Mouse (Mus musculus) megakaryocyte, embryonic 14.5 days (primary cell): ENCODE measurements around the gene Foxp4. TPM values are rescaled to one million over a fixed set of nuclear protein-coding genes. Genes with fewer than 3 reads are reported as not detected.

Experiments used
- H3K27me3 ChIP-seq: replicated peaks from 2 replicates; pipeline ENCODE3; 2012; ENCODE audit warnings: inconsistent platforms
- H3K36me3 ChIP-seq: replicated peaks from 2 replicates; pipeline ENCODE3; 2012; ENCODE audit warnings: low read length, inconsistent platforms, mixed read lengths
- H3K4me1 ChIP-seq: 2 replicates; pipeline ENCODE4 v1.6.1; 2012; ENCODE audit warnings: inconsistent platforms
- H3K4me3 ChIP-seq: replicated peaks from 2 replicates; pipeline ENCODE3; 2012; ENCODE audit warnings: moderate library complexity, mild to moderate bottlenecking, inconsistent platforms
- H3K9me3 ChIP-seq: 2 replicates; pipeline ENCODE4 v1.6.1; 2012; ENCODE audit warnings: inconsistent platforms
- FLI1 ChIP-seq: IDR thresholded peaks from 2 replicates; pipeline ENCODE4 v1.6.1; 2012; ENCODE audit warnings: low read length, inconsistent platforms, mixed read lengths
- GATA1 ChIP-seq: IDR thresholded peaks from 3 replicates; pipeline ENCODE4 v1.6.1; 2012; ENCODE audit warnings: mixed read lengths, low read length, inconsistent platforms, borderline replicate concordance
- polyA plus RNA-seq: library from polyadenylated mRNA; stranded (reverse); fragments of >175 nt; gene quantifications from 2 replicates; pipeline ENCODE4 v1.2.3, GENCODE M21; 2012; ENCODE audit warnings: low replicate concordance; ENCODE audit not compliant: insufficient read depth

Foxp4 gene
- polyA plus RNA-seq, 1 experiment = 47.0 TPM

DNA sequence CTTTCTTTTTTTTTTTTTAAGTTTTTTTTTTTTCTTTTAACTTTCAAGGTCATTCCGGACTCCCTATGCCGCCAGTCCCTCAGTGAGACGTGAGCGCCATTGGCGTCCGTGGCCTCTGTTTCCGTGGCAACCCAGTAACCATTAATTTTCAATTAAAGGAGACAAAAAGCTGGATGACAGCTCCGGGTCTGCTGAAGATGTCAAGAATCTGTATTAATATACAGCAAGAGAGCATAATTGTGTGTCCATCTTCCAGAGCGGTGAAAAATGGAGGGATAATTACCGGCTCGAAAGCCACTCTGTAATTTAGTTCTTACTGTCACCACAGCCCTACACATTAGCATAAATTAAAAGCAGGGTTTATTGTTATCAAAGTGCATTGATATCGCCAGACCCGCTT lies 27.0 kb upstream of the Foxp4 start:
- H3K4me1 ChIP-seq = no peaks in the 10 kb centered on the region
- no peak for TF ChIP-seq FLI1
- TF ChIP-seq GATA1 = no peak
- H3K36me3 ChIP-seq = no peaks in the 10 kb centered on the region
- peaks cover 48% of the 10 kb centered on the region for H3K27me3 ChIP-seq
- H3K9me3 ChIP-seq = no peaks in the 10 kb centered on the region
- no peak overlapping the region for H3K4me3 ChIP-seq

DNA sequence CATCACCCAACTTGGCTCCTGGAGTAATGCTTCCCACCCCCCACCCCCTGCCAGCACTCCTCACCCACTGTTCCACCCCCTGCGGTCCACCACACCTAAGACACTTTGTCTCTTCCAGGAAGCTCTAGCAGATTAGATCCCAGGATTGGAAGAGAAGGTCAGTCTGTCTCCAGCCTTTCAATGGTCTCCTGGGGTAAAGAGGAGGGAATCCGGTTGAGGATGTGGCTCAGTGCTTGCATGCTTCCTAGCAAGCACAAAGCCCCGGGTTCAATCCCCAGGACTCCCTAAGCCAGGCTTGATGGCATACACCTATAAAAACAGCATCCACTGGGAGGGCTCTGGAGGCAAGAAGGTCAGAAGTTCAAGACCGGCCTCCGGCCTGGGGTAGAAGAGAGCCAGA lies 26.4 kb upstream of the Foxp4 start:
- Histone ChIP-seq H3K27me3 (peaks cover 50% of the 10 kb centered on the region), H3K9me3 (no peaks in the 10 kb centered on the region), H3K4me1 (no peaks in the 10 kb centered on the region), H3K4me3 (no peak overlapping the region), H3K36me3 (no peaks in the 10 kb centered on the region)
- TF ChIP-seq FLI1 = no peak
- no peak for TF ChIP-seq GATA1

DNA sequence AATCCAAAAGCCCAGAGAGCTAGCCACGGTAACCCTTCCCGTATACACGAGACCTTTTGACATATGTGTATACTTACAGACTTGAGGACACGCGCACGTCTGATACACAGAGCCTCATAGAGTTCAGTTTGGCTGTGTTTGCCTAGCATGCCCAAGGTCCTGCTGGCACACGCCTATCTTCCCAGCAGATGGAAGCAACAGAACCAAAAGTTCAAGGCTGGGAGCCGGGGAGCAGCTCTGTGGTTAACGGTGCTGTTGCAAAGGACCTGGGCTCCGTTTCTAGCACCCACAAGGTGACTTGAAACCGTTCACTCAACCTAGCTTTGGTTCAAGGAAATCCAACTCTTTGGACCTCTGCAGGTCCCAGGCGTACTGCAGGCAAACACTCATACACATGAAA lies 25.0 kb upstream of the Foxp4 start:
- Histone ChIP-seq H3K4me3 (no peak overlapping the region), H3K4me1 (no peaks in the 10 kb centered on the region), H3K27me3 (peaks cover 49% of the 10 kb centered on the region), H3K9me3 (no peaks in the 10 kb centered on the region), H3K36me3 (no peaks in the 10 kb centered on the region)
- TF ChIP-seq GATA1 (no peak), FLI1 (no peak)

DNA sequence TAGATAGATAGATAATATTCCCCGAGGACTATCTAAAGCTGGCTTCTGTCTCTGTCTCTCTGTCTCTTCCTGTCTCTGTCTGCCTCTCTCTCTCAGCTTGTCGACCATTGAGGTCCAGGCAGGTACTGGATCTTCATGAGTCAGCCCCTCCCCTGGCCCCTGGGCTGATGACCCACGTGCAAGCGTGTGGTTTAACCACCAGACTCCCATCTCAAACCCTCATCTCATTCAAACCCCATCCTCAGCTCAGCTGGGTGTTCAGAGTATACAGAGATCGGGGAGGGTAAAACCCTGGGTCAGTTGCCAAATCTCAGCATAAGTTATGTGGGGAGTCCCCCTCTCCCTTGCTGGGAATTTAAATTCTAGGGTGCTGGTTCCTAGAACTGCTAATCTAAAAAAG lies 24.3 kb upstream of the Foxp4 start:
- Histone ChIP-seq H3K4me3 (no peak overlapping the region), H3K9me3 (no peaks in the 10 kb centered on the region), H3K36me3 (no peaks in the 10 kb centered on the region), H3K4me1 (no peaks in the 10 kb centered on the region), H3K27me3 (peaks cover 50% of the 10 kb centered on the region)
- TF ChIP-seq FLI1 (no peak), GATA1 (no peak)

DNA sequence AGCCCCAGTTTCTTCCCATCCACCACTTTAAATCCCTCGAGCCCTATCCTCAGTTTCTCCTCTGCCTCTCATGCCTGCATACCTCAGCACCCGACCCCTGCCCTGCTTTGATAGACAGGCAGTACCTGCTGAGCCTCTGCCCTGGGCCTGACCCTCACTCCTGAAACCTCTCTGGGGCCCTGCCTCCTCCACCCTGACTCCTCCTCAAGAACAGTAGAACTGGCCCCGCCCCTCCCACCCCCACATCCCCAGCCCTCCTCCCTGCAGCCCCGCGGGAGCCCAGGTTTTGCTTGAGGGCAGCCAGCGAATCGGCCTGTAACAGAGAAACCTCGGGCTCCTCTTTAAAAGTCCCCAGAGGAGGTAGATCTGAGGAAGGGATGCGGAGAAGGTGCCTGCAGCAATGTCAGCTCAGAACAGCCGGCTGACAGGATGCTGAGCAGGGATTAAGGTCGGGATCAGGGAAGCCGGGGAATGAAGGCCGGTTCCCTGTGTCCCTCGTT lies 22.5 kb upstream of the Foxp4 start:
- H3K9me3 ChIP-seq = no peaks in the 10 kb centered on the region
- no peaks in the 10 kb centered on the region for H3K36me3 ChIP-seq
- H3K27me3 ChIP-seq = peaks cover 38% of the 10 kb centered on the region
- peaks cover 3% of the 10 kb centered on the region; the same call in 1 of the 2 replicates for H3K4me1 ChIP-seq
- TF ChIP-seq FLI1 (no peak), GATA1 (no peak)
- no peak overlapping the region for H3K4me3 ChIP-seq

DNA sequence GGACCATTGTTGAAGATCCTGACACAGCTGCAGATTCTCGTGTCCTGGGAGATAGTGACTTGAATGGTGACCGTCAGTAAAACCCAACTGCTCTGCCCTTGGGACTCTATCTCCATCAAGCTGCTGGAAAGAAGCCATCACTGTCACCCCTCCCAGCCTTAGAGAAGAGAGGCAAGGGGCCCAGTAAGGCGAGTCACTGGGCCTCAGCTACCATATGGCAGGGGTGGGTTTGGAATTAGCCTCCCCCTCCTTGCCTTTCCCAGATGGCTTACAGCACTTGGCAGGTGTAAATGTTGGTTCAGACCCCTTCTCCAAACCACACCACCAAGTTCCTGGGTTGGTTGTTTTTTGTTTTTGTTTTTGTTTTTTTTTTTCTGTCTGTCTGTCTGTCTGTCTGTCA lies 21.7 kb upstream of the Foxp4 start:
- no peaks in the 10 kb centered on the region for H3K9me3 ChIP-seq
- no peak overlapping the region for H3K4me3 ChIP-seq
- no peaks in the 10 kb centered on the region for H3K36me3 ChIP-seq
- peaks cover 36% of the 10 kb centered on the region for H3K27me3 ChIP-seq
- TF ChIP-seq FLI1 (no peak), GATA1 (no peak)
- H3K4me1 ChIP-seq = peaks cover 3% of the 10 kb centered on the region; the same call in 1 of the 2 replicates

DNA sequence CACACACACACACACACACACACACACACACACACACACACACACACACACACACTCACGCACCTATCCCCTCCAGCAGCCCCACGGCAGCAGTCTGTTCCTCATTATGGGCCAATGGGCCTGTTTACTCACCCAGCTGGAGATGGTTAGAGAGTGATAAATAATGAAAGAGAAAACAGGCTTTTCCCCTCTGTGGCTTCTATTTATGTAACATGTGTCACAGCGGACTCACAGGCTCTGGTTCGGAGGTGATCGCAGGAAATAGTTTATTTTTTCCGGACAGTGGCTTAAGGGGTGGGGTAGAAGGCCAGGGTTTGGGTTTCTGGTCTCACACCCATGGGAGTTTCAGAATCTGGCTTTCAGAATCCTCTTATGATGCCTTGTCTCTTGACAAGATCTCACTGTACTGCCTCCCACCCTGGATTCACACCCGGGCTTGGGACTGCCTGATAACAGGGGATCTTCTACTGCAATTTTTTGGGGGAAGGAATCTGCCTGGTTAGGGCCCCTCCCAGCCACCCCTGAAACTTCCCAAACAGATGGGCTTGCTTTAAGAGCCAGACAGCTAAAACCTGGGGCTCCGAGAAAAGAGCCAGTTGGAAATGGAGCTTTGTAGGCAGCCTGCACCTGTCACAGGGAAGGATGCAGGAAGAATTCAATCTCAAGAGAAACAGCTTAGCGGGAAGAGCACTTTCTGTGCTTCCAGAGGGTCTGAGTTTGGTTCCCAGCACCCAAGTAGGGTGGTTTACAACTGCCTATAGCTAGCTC lies 18.8 kb upstream of the Foxp4 start:
- Histone ChIP-seq H3K4me3 (no peak overlapping the region), H3K4me1 (peaks cover 9% of the 10 kb centered on the region; the same call in 1 of the 2 replicates), H3K9me3 (no peaks in the 10 kb centered on the region), H3K27me3 (peaks cover 29% of the 10 kb centered on the region), H3K36me3 (no peaks in the 10 kb centered on the region)
- TF ChIP-seq GATA1 = no peak
- no peak for TF ChIP-seq FLI1

DNA sequence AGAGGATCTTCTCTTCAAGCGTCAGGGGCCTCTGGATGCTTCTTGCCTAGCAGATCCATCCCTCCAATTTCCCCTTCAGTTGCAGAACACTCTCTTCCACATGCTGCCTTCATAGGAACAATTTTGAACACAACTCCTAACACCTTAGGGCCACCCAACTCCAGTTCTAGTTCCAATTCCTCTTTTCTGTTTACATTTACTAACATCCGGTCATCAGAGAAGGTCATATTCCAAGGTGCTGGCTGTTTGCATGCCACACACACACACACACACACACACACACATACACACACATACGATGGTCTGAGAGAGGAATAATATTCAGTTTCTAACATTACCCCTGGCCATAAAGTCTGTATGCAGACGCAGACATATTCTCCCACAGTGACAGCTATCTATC lies 17.6 kb upstream of the Foxp4 start:
- Histone ChIP-seq H3K9me3 (no peaks in the 10 kb centered on the region), H3K36me3 (no peaks in the 10 kb centered on the region), H3K4me3 (no peak overlapping the region), H3K4me1 (peaks cover 9% of the 10 kb centered on the region; the same call in 1 of the 2 replicates), H3K27me3 (peaks cover 26% of the 10 kb centered on the region)
- TF ChIP-seq GATA1 (no peak), FLI1 (no peak)

DNA sequence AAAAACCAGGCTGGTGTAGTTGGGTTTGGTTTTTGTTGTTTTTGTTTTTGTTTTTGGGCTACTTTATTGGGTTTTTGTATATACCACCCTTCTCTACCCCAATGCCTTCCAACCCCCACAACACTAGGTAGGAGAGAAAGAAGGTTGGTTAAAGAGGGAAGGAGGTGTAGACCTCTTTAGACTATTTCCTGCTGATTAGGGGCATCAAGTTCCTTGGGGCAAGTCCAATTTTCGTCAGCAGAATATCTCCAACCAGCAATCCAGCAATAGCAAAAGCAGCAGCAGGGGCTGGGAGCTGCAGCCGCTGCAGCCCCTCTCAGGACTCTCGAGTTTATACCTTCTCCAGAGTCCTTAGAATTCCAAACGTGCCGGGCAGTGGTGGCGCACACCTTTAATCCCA lies 14.4 kb upstream of the Foxp4 start:
- TF ChIP-seq FLI1 (no peak), GATA1 (no peak)
- Histone ChIP-seq H3K4me1 (peaks cover 9% of the 10 kb centered on the region; the same call in 1 of the 2 replicates), H3K36me3 (no peaks in the 10 kb centered on the region), H3K27me3 (peaks cover 20% of the 10 kb centered on the region), H3K4me3 (no peak overlapping the region), H3K9me3 (no peaks in the 10 kb centered on the region)

DNA sequence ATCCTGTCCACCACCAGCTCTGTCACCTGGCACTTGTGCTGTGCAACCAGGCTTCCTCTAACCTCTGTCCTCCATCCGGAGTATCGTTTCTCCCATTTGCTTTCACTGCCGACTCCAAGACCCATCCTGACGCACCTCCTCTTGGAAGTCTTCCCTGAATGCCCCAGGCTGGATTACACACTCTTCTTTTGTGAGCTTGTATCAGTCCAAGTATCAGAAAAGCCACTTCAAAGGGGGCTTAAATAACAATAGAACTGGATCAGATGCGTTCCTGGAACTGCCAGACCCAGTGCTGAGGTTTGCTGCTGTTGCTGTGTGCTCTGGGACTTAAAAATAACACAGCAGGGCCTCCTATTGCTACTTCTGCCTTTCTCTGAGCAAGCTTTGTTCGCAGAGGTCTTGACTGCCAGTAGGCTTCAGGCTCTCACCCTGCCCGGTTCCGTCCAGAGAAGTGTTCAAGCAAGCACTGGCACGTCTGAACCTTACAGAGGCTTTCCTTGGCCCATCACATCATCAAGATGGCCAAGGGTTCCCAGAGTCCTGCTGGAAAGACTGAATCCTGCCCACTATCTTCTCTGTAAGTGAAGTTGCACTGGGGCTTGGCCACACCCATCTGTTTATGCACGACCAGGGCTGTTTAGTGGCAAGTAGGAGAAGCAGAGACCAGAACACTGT lies 13.6 kb upstream of the Foxp4 start:
- no peak overlapping the region for H3K4me3 ChIP-seq
- no peak for TF ChIP-seq GATA1
- TF ChIP-seq FLI1 = no peak
- H3K27me3 ChIP-seq = peaks cover 22% of the 10 kb centered on the region
- H3K9me3 ChIP-seq = no peaks in the 10 kb centered on the region
- no peaks in the 10 kb centered on the region for H3K36me3 ChIP-seq
- H3K4me1 ChIP-seq = peaks cover 6% of the 10 kb centered on the region; the same call in 1 of the 2 replicates
